10 mouse cellular contexts compared by ENCODE assay signal in genomic region chr16:8108141-8109122, GRCm38 (mm10).
A peak's percentile ranks its signal among the peaks of the same experiment; 100 is the strongest.
DNase-seq lines count a peak whose midpoint lies in the region; ATAC-seq and TF ChIP-seq lines count a peak whose summit lies in the region.
"Had no signal": no experiment of that assay in that cellular context is flagged by ENCODE, and none has a peak within 500 bp of the region (broad histone marks: within the 10 kb centered on the region; RNA-seq: fewer than 3 reads in every experiment).

No protein-coding gene starts in this region.

- TF ChIP-seq POLR2A in limb, embryonic 14.5 days (IDR thresholded peaks at IDR 0.05; ENCODE audit: borderline replicate concordance, extremely low read depth, insufficient read depth, insufficient read length) = no peak
- no peak for TF ChIP-seq POLR2A in thymus, adult 2 months (IDR thresholded peaks at IDR 0.05; ENCODE audit: control insufficient read depth, extremely low read depth, insufficient read depth, low read length, poor library complexity)

- no peak overlapping the region for H3K4me3 ChIP-seq in limb, embryonic 14.5 days (replicated peaks; ENCODE audit: low read length)
- H3K4me3 ChIP-seq in thymus, adult 2 months (ENCODE audit: control insufficient read depth, insufficient read depth, low read length) = no peak overlapping the region
- H3K4me3 ChIP-seq: liver, embryonic 15.5 days had no signal

- no peaks in the 10 kb centered on the region for H3K36me3 ChIP-seq in limb, embryonic 14.5 days (ENCODE audit: control insufficient read depth, insufficient read depth, low read length)
- H3K36me3 ChIP-seq in thymus, adult 2 months (ENCODE audit: control insufficient read depth, insufficient read depth, low read length) = no peaks in the 10 kb centered on the region
- H3K36me3 ChIP-seq: liver, embryonic 15.5 days had no signal

- 31% methylated on average over 19 of the region's 19 CpGs for WGBS in limb, embryonic 14.5 days
- 90% methylated on average over 19 of the region's 19 CpGs for WGBS in thymus, adult 2 months

- no peak overlapping the region for H3K9ac ChIP-seq in limb, embryonic 14.5 days (ENCODE audit: low read depth, low read length, severe bottlenecking)
- H3K9ac ChIP-seq: liver, embryonic 15.5 days had no signal

- 0 out of 2 replicates have a peak, but pooled peaks cover 6% of the 10 kb centered on the region for H3K4me1 ChIP-seq in limb, embryonic 14.5 days (ENCODE audit: control insufficient read depth, insufficient read depth, low read length)
- no peaks in the 10 kb centered on the region for H3K4me1 ChIP-seq in thymus, adult 2 months (replicated peaks; ENCODE audit: control insufficient read depth, insufficient read depth, low read length)
- H3K4me1 ChIP-seq: liver, embryonic 15.5 days had no signal

- no peaks in the 10 kb centered on the region for H3K27me3 ChIP-seq in limb, embryonic 14.5 days (ENCODE audit: control insufficient read depth, insufficient read depth, low read length)
- no peaks in the 10 kb centered on the region for H3K27me3 ChIP-seq in thymus, adult 2 months (ENCODE audit: control insufficient read depth, insufficient read depth, low read length)
- H3K27me3 ChIP-seq: liver, embryonic 15.5 days had no signal

- H3K9me3 ChIP-seq in limb, embryonic 14.5 days (ENCODE audit: control insufficient read depth, low read length) = no peaks in the 10 kb centered on the region
- H3K9me3 ChIP-seq: liver, embryonic 15.5 days had no signal

- peak; percentile 52 for DNase-seq in kidney, postnatal 14 days
- no peak for DNase-seq in kidney, adult 18-20 months
- peak; percentile 26 for DNase-seq in brain, embryonic 18.5 days (ENCODE audit: low read depth, low spot score)
- peak; percentile 29 for DNase-seq in heart, adult 8-10 months (ENCODE audit: low spot score)
- peak; percentile 63 for DNase-seq in limb, embryonic 14.5 days (ENCODE audit: low spot score)
- DNase-seq in testis, postnatal 10 days (ENCODE audit: low spot score) = peak; percentile 52
- DNase-seq in thymus, adult 2 months = no peak

- H3K27ac ChIP-seq in limb, embryonic 14.5 days (replicated peaks; ENCODE audit: low read depth, low read length) = 0 out of 2 replicates have a peak overlapping the region, but pooled peaks have one; percentile 22
- no peak overlapping the region for H3K27ac ChIP-seq in thymus, adult 2 months (ENCODE audit: control insufficient read depth, insufficient read depth, low read length)
- H3K27ac ChIP-seq: liver, embryonic 15.5 days had no signal

- TF ChIP-seq CTCF in thymus, adult 2 months (IDR thresholded peaks at IDR 0.05; ENCODE audit: borderline replicate concordance, control insufficient read depth, extremely low read depth, insufficient read depth, low read length, poor library complexity) = no peak

- ATAC-seq in limb, embryonic 14.5 days (ENCODE audit: low FRiP score, low read depth) = peak; percentile 62
- no peak for ATAC-seq in erythroblast, adult 5-6 weeks (replicated peaks; ENCODE audit: low FRiP score, poor library complexity, severe bottlenecking)
- ATAC-seq: Patski had no signal

- peak overlapping the region; percentile 18; the same call in 1 of the 2 replicates for H3K4me2 ChIP-seq in limb, embryonic 14.5 days (replicated peaks; ENCODE audit: low read depth, low read length, severe bottlenecking)
- H3K4me2 ChIP-seq: liver, embryonic 15.5 days had no signal

Comparison
In these comparisons a context has a peak if more than half of its experiments do, and no peak if none do; other contexts are left out.
1. DNase-seq: peak in kidney, postnatal 14 days (single experiment), brain, embryonic 18.5 days (single experiment), heart, adult 8-10 months (single experiment), limb, embryonic 14.5 days (single experiment) and testis, postnatal 10 days (single experiment); none in kidney, adult 18-20 months (single experiment) and thymus, adult 2 months (single experiment).